Mouse (Mus musculus) kidney, postnatal 14 days (tissue): ENCODE measurements at regions not wholly inside any gene's neighbourhood (a gene's known extent, or its start where the extent isn't known, plus 50 kb on each side); places are given as distances from the start of the nearest gene placed in this dataset.

Source experiments
- DNase-seq: peaks from one replicate; pipeline ENCODE4 v3.0.0; 2022; ENCODE audit warnings: mixed read lengths

- DNase-seq, result no peak
These were observed 69.2 kb upstream of the Pde3b start for GRCm38 (mm10) chr7:114345860-114346259.

- no peak for DNase-seq
These were observed 68.1 kb upstream of the Pde3b start for GRCm38 (mm10) chr7:114347006-114347405.

GRCm38 (mm10) chr7:114350968-114351367, 64.1 kb upstream of the Pde3b start:
- no peak for DNase-seq

DNA sequence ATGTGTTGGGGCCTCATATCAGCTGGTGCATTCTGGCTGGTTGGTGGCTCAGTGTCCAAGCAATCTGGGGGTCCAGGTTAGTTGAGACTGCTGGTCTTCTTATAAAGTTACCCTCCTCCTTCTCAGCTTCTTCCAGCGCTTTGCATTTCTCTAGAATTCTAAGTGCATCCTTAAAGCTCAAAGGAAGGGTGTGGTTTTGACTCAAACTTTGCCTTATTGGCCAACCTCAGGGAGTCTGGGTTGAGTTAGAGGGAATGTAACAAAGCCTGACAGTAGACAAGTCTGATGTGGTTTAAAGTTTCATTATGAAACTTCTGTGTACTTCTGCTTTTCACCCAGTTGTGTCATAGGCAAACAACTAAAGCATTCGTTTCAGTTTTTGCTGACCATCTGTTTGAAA, 58.7 kb upstream of the Pde3b start:
- no peak for DNase-seq

- no peak for DNase-seq
These were observed 52.9 kb upstream of the Pde3b start for GRCm38 (mm10) chr7:114362166-114362565.

DNA sequence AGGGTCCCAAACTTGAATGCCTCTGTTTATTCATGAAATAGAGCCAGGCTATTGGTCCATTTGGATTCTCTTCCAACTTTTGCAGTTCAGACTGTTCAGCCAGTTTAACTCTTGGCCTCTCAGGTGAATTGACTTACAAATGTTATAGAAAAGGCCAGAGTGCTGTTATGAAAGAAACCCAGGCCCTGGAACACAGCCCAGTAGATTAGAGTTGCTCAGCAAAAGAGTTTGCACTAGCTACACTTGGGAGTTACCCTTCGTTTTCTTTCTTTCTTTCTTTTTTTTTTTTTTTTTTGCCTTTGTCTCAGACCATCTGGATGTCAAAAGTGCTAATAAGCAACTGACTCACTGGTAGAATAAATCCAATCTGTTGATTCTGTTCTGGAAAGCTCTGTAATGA, 51.0 kb upstream of the Pde3b start:
- peak; percentile 53 for DNase-seq
